Mouse (Mus musculus) C2C12 (cell line): ENCODE data around the gene Timm44. TPM values are rescaled to one million over a fixed set of nuclear protein-coding genes. Genes with fewer than 3 reads are reported as not detected.
A peak's percentile ranks its signal among the peaks of the same experiment; 100 is the strongest.

Experiments
- H3K27me3 ChIP-seq: one replicate; pipeline ENCODE4 v1.6.1; 2011; ENCODE audit not compliant: control insufficient read depth, insufficient read depth, insufficient read length
- H3K36me3 ChIP-seq: one replicate; pipeline ENCODE4 v1.6.1; 2011; ENCODE audit not compliant: control insufficient read depth, insufficient read depth
- H3K4me3 ChIP-seq: one replicate; pipeline ENCODE4 v1.5.1; 2011; ENCODE audit warnings: mild to moderate bottlenecking, control low read depth; ENCODE audit not compliant: poor library complexity, insufficient read depth, severe bottlenecking
- H3K79me2 ChIP-seq: one replicate; pipeline ENCODE4 v1.6.1; 2011; ENCODE audit not compliant: control insufficient read depth, insufficient read depth
- H3K79me3 ChIP-seq: one replicate; pipeline ENCODE4 v1.6.1; 2011; ENCODE audit warnings: low read depth, control low read depth
- H3ac ChIP-seq: one replicate; pipeline ENCODE3; 2011; ENCODE audit warnings: low read depth; ENCODE audit not compliant: control insufficient read depth, insufficient read length
- CEBPB ChIP-seq: IDR thresholded peaks from one replicate; pipeline ENCODE4 v1.6.1; 2011; ENCODE audit warnings: low read depth, mild to moderate bottlenecking, control low read depth, moderate library complexity
- CTCF ChIP-seq: IDR thresholded peaks from one replicate; pipeline ENCODE4 v1.5.1; 2011; ENCODE audit not compliant: control insufficient read depth, insufficient read depth, insufficient read length
- FOSL1 ChIP-seq: IDR thresholded peaks from one replicate; pipeline ENCODE4 v1.8.0; 2011; ENCODE audit warnings: mild to moderate bottlenecking, low read length; ENCODE audit not compliant: poor library complexity, insufficient read depth, severe bottlenecking
- MAX ChIP-seq: IDR thresholded peaks from one replicate; pipeline ENCODE4 v1.6.1; 2011; ENCODE audit warnings: mild to moderate bottlenecking, control low read depth
- MYOD1 ChIP-seq: IDR thresholded peaks from one replicate; pipeline ENCODE4 v1.6.1; 2011; ENCODE audit warnings: low read depth; ENCODE audit not compliant: control insufficient read depth, insufficient read length
- MYOG ChIP-seq: IDR thresholded peaks from one replicate; pipeline ENCODE4 v1.6.1; 2011; ENCODE audit not compliant: control insufficient read depth, insufficient read length; ENCODE audit errors: extremely low read depth
- USF1 ChIP-seq: IDR thresholded peaks from one replicate; pipeline ENCODE4 v1.6.1; 2011; ENCODE audit warnings: low read depth, mild to moderate bottlenecking, control low read depth, moderate library complexity
- polyA plus RNA-seq: library from polyadenylated mRNA; unstranded; fragments of >200 nt; fragmentation: generic; extraction: Trizol; gene quantifications from one replicate; pipeline ENCODE4 v1.2.1, GENCODE M21; 2012; ENCODE audit warnings: missing spikeins

Timm44 gene
- polyA plus RNA-seq, 1 experiment, result 38.0 TPM

- Histone ChIP-seq H3K4me3 (peak overlapping the region; percentile 29), H3ac (peak overlapping the region; percentile 71), H3K79me2 (peaks cover 40% of the 10 kb centered on the region), H3K36me3 (peaks cover 4% of the 10 kb centered on the region), H3K27me3 (no peaks in the 10 kb centered on the region), H3K79me3 (peaks cover 31% of the 10 kb centered on the region)
- TF ChIP-seq MYOG, result no peak
- TF ChIP-seq FOSL1, result no peak
- TF ChIP-seq USF1, result no peak
Observed at GRCm38 (mm10) chr8:4237814-4238433, 37.8 kb downstream of the Timm44 start.

- TF ChIP-seq MYOD1 (no peak), MYOG (no peak), MAX (no peak), CEBPB (no peak), USF1 (no peak), CTCF (no peak)
- H3ac ChIP-seq, result no peak overlapping the region
- H3K27me3 ChIP-seq, result no peaks in the 10 kb centered on the region
- H3K36me3 ChIP-seq, result no peaks in the 10 kb centered on the region
- H3K4me3 ChIP-seq, result no peak overlapping the region
- no peaks in the 10 kb centered on the region for H3K79me2 ChIP-seq
- no peaks in the 10 kb centered on the region for H3K79me3 ChIP-seq
Observed at GRCm38 (mm10) chr8:4230612-4231351, 44.9 kb downstream of the Timm44 start.

- Histone ChIP-seq H3K36me3 (no peaks in the 10 kb centered on the region), H3K27me3 (no peaks in the 10 kb centered on the region)
- no peak for TF ChIP-seq CEBPB
- no peak for TF ChIP-seq MAX
- no peak for TF ChIP-seq FOSL1
- no peak for TF ChIP-seq MYOG
- TF ChIP-seq USF1, result no peak
- TF ChIP-seq CTCF, result no peak
Observed at GRCm38 (mm10) chr8:4229784-4230183, 45.9 kb downstream of the Timm44 start.

GRCm38 (mm10) chr8:4227919-4228318, 47.8 kb downstream of the Timm44 start:
- Histone ChIP-seq H3K27me3 (no peaks in the 10 kb centered on the region), H3K36me3 (no peaks in the 10 kb centered on the region), H3K79me2 (no peaks in the 10 kb centered on the region), H3ac (no peak overlapping the region), H3K4me3 (no peak overlapping the region), H3K79me3 (no peaks in the 10 kb centered on the region)
- no peak for TF ChIP-seq CTCF
- TF ChIP-seq USF1, result no peak
- TF ChIP-seq MYOD1, result no peak
- no peak for TF ChIP-seq FOSL1
- no peak for TF ChIP-seq MYOG
- TF ChIP-seq MAX, result no peak
- no peak for TF ChIP-seq CEBPB

More at GRCm38 (mm10) chr8:4229784-4230183, 45.9 kb downstream of the Timm44 start:
- no peaks in the 10 kb centered on the region for H3K79me2 ChIP-seq
- no peaks in the 10 kb centered on the region for H3K79me3 ChIP-seq
- no peak overlapping the region for H3K4me3 ChIP-seq
- no peak overlapping the region for H3ac ChIP-seq

GRCm38 (mm10) chr8:4226739-4227347, 48.9 kb downstream of the Timm44 start, which contains the start of gene Lrrc8e:
Lrrc8e (plus strand) TSS chr8:4226827.
- Histone ChIP-seq H3K27me3 (no peaks in the 10 kb centered on the region), H3ac (peak within 1 kb of the TSS; percentile 94), H3K79me3 (no peaks in the 10 kb centered on the region), H3K36me3 (no peaks in the 10 kb centered on the region), H3K4me3 (peak within 1 kb of the TSS; percentile 29), H3K79me2 (no peaks in the 10 kb centered on the region)
- no peak for TF ChIP-seq CTCF

- H3K79me2 ChIP-seq, result no peaks in the 10 kb centered on the region
- no peaks in the 10 kb centered on the region for H3K36me3 ChIP-seq
- H3K27me3 ChIP-seq, result no peaks in the 10 kb centered on the region
- no peak overlapping the region for H3K4me3 ChIP-seq
- H3ac ChIP-seq, result no peak overlapping the region
- H3K79me3 ChIP-seq, result no peaks in the 10 kb centered on the region
- TF ChIP-seq CTCF (no peak), MAX (no peak), MYOG (no peak), USF1 (no peak), MYOD1 (no peak), FOSL1 (no peak), CEBPB (no peak)
Observed at GRCm38 (mm10) chr8:4226323-4226722, 49.4 kb downstream of the Timm44 start.
